15 mouse cellular contexts compared by ENCODE assay signal in the genomic region with DNA sequence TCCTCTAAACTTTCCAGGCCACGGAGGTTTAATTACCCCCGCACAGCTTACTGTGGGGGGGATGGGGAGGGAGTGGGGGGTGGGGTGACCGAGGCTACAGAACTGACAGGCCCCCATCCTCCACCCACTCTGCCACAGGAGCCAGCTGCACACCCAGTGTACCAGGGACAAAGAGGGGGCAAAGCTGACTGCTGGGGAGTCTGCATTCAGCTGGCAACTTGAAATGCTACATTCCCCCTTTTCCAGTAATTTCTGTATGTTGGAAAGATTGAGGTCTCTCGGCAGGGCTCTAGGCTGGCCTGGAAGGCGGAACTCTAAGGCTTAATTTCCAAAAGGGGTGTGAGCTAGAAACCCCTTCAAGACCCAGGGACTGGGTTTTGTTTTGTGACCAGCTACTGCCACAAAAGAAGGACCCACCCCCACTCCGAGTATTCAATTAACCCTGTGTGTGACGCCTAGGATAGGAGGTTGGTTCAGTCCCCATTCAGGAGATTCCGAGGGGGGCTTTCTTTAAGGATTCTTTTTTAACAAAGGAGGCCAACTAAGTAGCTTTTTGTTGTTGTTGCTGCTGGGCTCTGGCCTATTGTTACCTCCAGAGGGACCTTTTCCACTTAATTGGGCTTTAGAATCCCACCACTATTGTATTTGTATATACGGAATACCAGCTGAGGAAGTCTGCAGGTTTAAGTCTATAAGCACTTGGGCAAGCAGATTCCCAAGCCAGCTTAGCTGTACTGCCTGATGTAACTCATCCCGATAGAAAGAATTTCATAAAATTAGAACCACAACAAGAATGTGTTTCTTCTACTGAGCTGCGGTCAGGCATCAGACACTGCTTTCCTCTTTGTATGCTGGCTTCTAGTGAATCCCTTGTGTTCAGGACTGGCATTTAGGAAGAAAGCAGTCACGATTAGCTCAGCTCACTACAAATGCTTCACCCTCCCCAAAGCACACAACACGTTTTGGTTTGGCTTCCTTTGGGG.
DNase-seq lines count a peak whose midpoint lies in the region; ATAC-seq and TF ChIP-seq lines count a peak whose summit lies in the region.
"Had no signal": no experiment of that assay in that cellular context is flagged by ENCODE, and none has a peak within 500 bp of the region (broad histone marks: within the 10 kb centered on the region; RNA-seq: fewer than 3 reads in every experiment).

No protein-coding gene starts in this region.

- peak; percentile 92 for DNase-seq in brain, embryonic 14.5 days (ENCODE audit: low read depth)
- peak; percentile 84 for DNase-seq in forebrain, embryonic 14.5 days (ENCODE audit: low spot score)
- DNase-seq in layer of hippocampus, postnatal 36 days, result no peak
- no peak for DNase-seq in c-Kit-positive CD71-positive TER-119-positive erythroid progenitor cells, embryonic 14.5 days (ENCODE audit: low spot score)
- no peak for DNase-seq in frontal cortex, postnatal 10 days (ENCODE audit: low spot score in 2 of 2)
- no peak for DNase-seq in gastrocnemius, adult 18-20 months (ENCODE audit: low spot score)
- DNase-seq: cerebellum, adult 18-20 months; kidney, adult 11 months; lung, adult 2 months; thymus, postnatal 14 days had no signal

- peaks cover 6% of the 10 kb centered on the region for H3K4me1 ChIP-seq in ES-Bruce4 (ENCODE audit: control insufficient read depth, insufficient read depth, low read length)
- H3K4me1 ChIP-seq in forebrain, embryonic 14.5 days (ENCODE audit: control insufficient read depth, insufficient read depth, low read length), result peaks cover 30% of the 10 kb centered on the region
- H3K4me1 ChIP-seq in limb, embryonic 13.5 days, result peaks cover 37% of the 10 kb centered on the region

- no peaks in the 10 kb centered on the region for H3K36me3 ChIP-seq in ES-Bruce4 (ENCODE audit: control insufficient read depth, insufficient read depth, low read length, poor library complexity, severe bottlenecking)
- no peaks in the 10 kb centered on the region for H3K36me3 ChIP-seq in forebrain, embryonic 14.5 days (ENCODE audit: control insufficient read depth, insufficient read depth, low read length)
- H3K36me3 ChIP-seq in limb, embryonic 13.5 days, result no peaks in the 10 kb centered on the region
- H3K36me3 ChIP-seq: heart, embryonic 12.5 days had no signal

- peak overlapping the region; percentile 1; the same call in 1 of the 2 replicates for H3K4me2 ChIP-seq in forebrain, embryonic 14.5 days (ENCODE audit: low read length)
- H3K4me2 ChIP-seq in limb, embryonic 13.5 days (replicated peaks), result peak overlapping the region; percentile 14; the same call in 1 of the 2 replicates
- H3K4me2 ChIP-seq: heart, embryonic 12.5 days had no signal

- H3K9ac ChIP-seq in ES-Bruce4 (ENCODE audit: low read depth, poor library complexity, severe bottlenecking), result peak overlapping the region; percentile 42
- H3K9ac ChIP-seq in forebrain, embryonic 14.5 days (ENCODE audit: low read length), result 0 out of 2 replicates have a peak overlapping the region, but pooled peaks have one; percentile 4
- no peak overlapping the region for H3K9ac ChIP-seq in limb, embryonic 13.5 days
- H3K9ac ChIP-seq: heart, embryonic 12.5 days had no signal

- peak overlapping the region; percentile 80 for H3K27ac ChIP-seq in ES-Bruce4 (ENCODE audit: insufficient read depth, low read length)
- H3K27ac ChIP-seq in forebrain, embryonic 14.5 days (ENCODE audit: low read depth, low read length), result peak overlapping the region; percentile 83
- H3K27ac ChIP-seq in limb, embryonic 13.5 days, result peak overlapping the region; percentile 55

- 0 out of 2 replicates have a peak, but pooled peaks have one; percentile 5 for TF ChIP-seq EP300 in ES-Bruce4 (IDR thresholded peaks at IDR 0.05; ENCODE audit: insufficient read depth, low read depth, low read length)

- 3% methylated on average over 13 of the region's 13 CpGs for WGBS in forebrain, embryonic 14.5 days
- WGBS in limb, embryonic 13.5 days, result 24% methylated on average over 13 of the region's 13 CpGs

- peak; percentile 86 for ATAC-seq in forebrain, embryonic 14.5 days
- ATAC-seq in limb, embryonic 13.5 days (ENCODE audit: low FRiP score, low read depth), result peak; percentile 64; the same call in 1 of the 2 replicates

- TF ChIP-seq POLR2A in ES-Bruce4 (IDR thresholded peaks at IDR 0.05; ENCODE audit: insufficient read depth, low read length), result no peak
- no peak for TF ChIP-seq POLR2A in brain, embryonic 14.5 days (IDR thresholded peaks at IDR 0.05; ENCODE audit: borderline replicate concordance, extremely low read depth, insufficient read depth, insufficient read length, poor library complexity, severe bottlenecking)

- peak overlapping the region; percentile 25; the same call in 1 of the 2 replicates for H3K4me3 ChIP-seq in ES-Bruce4 (ENCODE audit: low read depth, low read length)
- H3K4me3 ChIP-seq in forebrain, embryonic 14.5 days (ENCODE audit: low read depth, low read length), result no peak overlapping the region
- no peak overlapping the region for H3K4me3 ChIP-seq in limb, embryonic 13.5 days
- H3K4me3 ChIP-seq: heart, embryonic 12.5 days; myocyte had no signal

- TF ChIP-seq CTCF in ES-Bruce4 (IDR thresholded peaks at IDR 0.05; ENCODE audit: low read depth, low read length), result no peak
- TF ChIP-seq CTCF in brain, embryonic 14.5 days (IDR thresholded peaks at IDR 0.05; ENCODE audit: borderline replicate concordance, extremely low read depth, insufficient read depth, insufficient read length), result no peak

- no peaks in the 10 kb centered on the region for H3K9me3 ChIP-seq in ES-Bruce4 (replicated peaks; ENCODE audit: control insufficient read depth, insufficient read depth, low read length, poor library complexity, severe bottlenecking)
- H3K9me3 ChIP-seq in forebrain, embryonic 14.5 days (replicated peaks; ENCODE audit: control insufficient read depth, low read length), result no peaks in the 10 kb centered on the region
- H3K9me3 ChIP-seq in limb, embryonic 13.5 days, result no peaks in the 10 kb centered on the region
- H3K9me3 ChIP-seq: heart, embryonic 12.5 days had no signal

- H3K27me3 ChIP-seq in ES-Bruce4 (ENCODE audit: control insufficient read depth, insufficient read depth, low read length, poor library complexity, severe bottlenecking), result no peaks in the 10 kb centered on the region
- H3K27me3 ChIP-seq in forebrain, embryonic 14.5 days (replicated peaks; ENCODE audit: control insufficient read depth, insufficient read depth, low read length), result no peaks in the 10 kb centered on the region
- no peaks in the 10 kb centered on the region for H3K27me3 ChIP-seq in limb, embryonic 13.5 days
- H3K27me3 ChIP-seq: CH12.LX; heart, embryonic 12.5 days had no signal

Comparison
In these comparisons a context has a peak if more than half of its experiments do, and no peak if none do; other contexts are left out.
1. DNase-seq: peak in brain, embryonic 14.5 days (single experiment) and forebrain, embryonic 14.5 days (single experiment); none in layer of hippocampus, postnatal 36 days (0 of 2), c-Kit-positive CD71-positive TER-119-positive erythroid progenitor cells, embryonic 14.5 days (single experiment), frontal cortex, postnatal 10 days (0 of 2) and gastrocnemius, adult 18-20 months (single experiment).
2. Peak in every context shown above with its lines, with median percentiles within 50 percentile points of each other: H3K27ac ChIP-seq.